Mouse (Mus musculus) heart, adult 9 months (tissue): ENCODE data around the gene Ntm.

Source experiments
- DNase-seq, 2 experiments: peaks; one replicate each; pipeline ENCODE4 v3.0.0; 2022; ENCODE audit warnings: low spot score in 2 of 2

Gene Ntm

DNA sequence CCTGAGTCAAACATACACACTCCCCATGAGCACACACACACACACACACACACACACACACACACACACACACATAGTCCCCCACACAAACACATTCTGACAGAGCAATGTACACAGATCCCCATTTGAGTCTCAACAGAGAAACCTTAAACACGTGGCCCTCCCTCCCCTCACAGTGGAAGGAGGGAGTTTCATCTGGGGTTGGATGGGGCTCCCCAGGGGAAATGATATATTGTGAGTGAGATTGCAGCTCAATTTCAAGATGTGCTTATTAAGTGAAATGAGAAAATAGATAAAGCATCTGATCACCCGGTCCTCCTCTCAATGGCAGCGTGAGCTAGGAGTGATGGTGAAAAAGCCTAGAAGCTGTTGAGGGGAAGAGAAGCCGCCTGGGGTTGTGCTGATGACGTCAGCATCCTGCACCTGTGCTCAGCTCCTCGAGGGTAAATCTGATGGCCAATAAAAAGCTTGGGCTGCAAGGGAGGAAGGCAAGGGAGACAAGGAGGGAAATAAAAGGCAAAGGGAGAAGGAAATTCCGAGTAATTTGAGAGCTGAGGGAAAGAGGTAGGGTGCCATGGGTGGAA, 801.8 kb downstream of the Ntm start:
- DNase-seq = no peak

DNA sequence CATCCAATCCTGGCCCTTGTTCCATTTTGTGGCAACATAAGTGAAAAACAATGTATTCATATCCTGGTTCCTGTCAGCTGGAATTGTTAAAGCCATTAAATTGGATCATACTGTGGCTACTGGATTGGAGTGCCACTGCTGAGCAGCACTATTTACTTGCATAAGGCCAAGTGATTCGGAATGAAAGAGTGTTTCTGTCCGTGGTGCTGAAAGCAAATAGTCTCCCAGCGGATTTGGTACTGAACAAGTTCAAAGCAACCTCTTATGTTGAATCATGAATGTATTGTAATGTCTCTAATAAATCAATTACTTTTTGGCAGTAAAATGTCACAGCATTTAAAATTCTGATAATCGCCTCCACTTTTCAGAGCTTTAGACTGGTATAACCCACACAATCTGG, 817.0 kb downstream of the Ntm start:
- peak; percentile 1 to 4 for DNase-seq

DNA sequence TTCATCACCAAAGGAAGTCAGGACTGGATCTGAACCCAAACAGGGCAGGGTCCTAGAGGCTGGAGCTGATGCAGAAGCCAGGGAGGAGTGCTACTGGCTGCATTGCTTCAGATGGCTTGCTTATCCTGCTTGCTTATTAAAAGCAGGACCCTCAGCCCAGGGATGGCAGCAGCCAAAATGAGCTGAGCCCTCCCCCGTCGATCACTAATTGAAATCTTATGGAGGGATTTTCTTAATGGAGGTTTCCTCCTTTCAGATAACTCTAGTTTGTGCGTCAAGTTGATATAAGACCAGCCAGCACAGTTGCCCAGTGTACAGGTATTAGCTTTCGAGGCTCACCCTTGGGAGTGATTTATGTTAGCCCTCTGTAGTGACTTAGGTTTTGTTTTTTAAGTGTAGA, 826.9 kb downstream of the Ntm start:
- no peak for DNase-seq

DNA sequence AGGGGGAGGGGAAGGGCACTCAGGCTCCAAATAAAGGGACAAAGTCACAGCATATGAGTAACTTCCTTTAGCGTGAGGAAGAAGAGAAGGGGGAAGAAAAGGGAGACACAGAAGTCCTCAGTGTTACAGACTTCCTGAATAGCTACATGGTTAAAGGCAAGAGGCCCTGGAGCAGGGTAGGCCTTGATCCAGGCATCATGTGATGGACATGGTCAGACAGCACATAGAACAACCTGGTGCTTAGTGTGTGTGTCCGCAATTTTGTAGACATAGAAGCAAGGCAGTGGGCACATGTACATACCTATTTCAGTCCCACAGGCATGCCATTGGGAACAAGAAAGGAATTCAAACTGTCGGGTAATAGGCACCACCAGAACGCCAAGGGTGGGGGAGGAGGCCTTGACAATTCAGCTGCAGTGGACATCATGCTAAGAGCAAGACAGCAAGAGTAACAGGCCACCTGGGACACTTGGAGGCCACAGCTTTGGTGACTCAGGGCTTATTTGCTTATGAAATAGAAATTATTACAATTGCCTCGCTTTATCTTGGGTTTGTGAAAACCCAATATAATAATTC, 832.1 kb downstream of the Ntm start:
- no peak for DNase-seq

DNA sequence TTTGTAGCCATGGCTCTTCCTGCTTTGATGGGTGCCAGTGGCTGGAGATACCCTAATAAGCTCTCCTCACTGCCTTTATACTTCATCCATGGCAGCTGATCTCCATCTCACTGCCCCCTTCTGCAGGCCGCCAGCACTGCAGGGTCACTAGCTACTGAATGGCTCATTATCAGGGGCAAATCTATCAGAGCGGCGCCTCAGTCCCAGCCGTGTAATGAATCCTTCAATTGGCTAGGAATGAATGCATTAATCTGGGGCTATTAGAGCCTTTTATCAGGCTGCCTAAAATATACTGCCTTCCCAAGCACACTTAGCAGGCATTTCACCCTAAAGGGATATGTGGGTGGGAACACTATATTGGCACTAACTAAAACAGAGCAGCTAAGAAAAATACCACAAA, 832.6 kb downstream of the Ntm start:
- DNase-seq = no peak

DNA sequence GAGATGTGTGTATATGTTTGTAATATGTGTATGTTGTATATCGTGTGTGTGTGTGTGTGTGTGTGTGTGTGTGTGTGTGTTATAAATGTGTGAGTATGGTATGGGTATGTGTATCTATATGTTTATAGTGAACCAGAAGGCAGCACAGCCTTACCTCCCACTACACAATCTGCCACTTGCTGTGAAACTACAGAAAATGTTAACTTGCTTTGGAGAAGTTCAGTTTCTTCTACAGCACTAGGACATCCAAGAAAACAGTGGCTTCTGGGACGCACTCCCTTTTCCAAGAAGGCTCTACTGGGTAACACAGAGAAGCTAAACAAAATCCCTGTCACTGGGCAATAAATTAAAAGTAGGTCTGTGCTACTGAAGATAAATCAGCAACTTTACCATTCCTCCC, 834.5 kb downstream of the Ntm start:
- DNase-seq = no peak

DNA sequence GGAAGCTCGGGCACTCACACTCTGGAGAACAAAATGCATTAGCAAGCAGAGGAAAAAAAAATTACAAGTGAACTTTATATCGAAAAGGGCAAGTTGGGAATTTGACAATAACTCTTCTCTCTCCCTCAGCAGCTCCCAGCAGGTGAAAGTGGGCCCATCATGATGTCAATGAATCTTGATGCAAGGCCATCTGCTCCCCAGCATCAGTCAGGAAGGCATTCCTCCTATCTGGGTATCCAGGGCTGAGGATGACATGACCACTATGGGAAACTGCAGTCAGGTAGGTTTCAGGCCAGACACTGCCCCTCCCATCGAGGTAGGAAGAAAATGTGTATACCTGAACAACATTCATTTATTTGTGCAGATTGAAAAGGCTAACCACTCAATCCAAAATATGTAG, 838.5 kb downstream of the Ntm start:
- no peak for DNase-seq

DNA sequence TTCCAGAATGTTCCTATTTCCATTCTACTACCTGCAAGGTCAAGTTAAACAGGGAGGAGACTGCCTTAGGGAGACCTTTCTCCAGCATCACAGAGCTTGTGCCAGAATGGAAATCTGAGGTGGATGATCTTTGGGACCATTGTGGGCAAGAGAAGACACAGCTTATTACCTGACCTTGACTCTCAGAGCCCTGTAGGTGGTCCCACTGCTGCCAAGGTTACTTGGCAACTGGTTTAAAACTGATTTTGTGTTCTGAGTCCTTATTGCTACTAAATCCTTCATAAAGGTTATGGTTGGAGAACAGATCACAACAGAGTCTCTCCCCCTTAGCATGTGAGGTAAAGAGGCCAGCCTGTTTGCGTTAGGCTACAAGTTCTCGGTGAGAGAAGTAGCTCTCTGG, 839.1 kb downstream of the Ntm start:
- DNase-seq = no peak

DNA sequence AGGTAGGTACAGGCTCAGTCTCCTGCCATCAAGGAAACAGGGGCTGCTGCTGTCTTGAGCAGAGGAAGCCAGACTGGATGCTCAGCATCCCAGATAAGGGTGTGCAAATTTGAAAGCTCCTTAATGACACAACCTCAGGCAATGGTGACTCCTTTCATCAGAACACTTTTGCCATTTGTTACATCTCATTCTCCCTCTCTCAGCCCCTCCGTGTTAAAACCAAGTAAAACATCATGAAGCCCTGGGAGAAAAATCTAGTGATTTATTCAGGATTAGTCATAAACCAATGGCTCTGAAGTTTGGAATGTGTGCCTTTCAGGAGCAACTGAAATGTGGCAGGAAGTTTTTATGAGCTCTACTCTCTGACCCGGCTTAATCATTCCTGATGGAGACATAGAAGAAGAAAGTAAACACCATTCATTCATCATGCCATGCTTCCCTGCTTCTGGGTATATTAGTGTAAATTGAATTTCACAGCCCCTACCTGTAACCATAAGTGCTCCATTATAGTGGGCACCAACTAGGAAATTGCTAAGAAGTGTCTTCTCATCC, 845.3 kb downstream of the Ntm start:
- no peak for DNase-seq

DNA sequence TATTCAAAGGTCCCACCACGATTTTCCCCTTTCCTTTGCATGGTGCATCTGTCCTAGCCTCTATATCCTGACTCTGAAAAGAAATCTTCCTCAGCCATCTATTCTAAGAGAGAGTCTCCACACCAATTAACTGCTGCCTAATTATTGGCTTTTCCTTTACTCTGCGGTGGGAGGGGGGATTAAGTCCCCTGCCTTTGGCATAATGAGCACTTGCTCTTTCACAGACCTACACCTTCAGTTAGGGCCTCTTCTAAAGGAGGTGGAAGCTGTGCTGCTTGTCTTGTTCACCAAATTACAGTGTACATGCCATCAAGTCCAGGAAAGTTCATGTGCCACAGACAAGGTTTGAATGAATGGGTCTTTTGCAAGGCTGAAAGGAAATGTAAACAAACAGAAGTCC, 847.6 kb downstream of the Ntm start:
- DNase-seq = no peak

DNA sequence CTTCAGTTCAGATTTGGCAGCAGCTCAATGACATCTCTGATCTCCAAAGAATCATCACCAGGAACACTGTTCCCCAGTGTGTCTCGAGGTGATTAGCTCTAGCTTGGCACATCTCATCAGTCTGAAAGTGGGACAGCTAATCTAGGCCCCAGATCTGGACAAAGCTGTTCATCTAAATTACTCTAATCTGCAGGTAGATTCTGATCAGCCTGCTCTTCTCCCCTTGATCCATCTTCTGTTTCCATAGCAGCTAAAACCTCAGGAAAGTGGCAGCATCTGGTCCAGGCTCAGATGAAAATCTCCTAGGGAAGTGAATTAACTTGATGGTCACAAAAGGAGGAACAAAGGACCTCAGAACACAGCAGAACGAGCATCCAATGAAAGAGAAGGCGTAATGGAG, 856.2 kb downstream of the Ntm start:
- DNase-seq = no peak

DNA sequence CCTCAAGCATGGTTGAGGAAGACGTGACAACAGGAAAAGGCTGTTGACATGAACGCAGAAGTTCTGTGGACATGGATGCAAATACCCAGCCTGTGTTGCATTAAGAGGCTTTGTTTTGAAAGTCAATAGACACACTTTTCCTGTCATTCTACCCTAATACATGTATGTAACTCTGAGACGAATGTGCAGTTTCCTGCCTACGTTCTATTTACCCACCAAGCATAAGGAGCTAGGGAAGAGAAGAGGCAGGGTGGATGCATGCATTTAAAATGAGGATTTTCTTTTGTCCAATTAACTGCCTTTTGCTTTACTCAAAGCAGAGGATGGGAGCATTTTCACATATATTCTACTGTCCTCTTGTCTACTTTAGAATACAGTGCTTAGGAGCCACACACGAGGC, 858.5 kb downstream of the Ntm start:
- DNase-seq = no peak

DNA sequence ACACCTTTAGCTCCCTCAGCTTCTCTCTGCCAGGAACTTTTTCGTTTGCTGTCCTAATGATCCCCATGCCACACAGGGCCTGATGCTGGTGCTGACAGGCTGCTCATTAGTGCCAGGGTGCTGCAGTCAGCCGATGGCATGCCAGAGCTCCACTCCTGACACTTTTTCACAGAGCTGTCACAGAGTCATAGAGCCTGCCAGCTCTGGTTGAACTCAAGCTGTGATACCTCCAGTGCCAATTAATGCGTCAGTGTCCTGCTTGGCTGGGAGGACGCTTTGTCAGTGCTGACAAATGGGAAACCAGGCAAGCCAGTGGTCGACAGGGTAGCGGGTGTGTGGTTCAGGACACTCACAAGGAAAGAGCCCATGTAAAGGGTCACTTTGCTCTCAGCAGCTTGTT, 858.9 kb downstream of the Ntm start:
- peak; percentile 39 to 53 for DNase-seq

DNA sequence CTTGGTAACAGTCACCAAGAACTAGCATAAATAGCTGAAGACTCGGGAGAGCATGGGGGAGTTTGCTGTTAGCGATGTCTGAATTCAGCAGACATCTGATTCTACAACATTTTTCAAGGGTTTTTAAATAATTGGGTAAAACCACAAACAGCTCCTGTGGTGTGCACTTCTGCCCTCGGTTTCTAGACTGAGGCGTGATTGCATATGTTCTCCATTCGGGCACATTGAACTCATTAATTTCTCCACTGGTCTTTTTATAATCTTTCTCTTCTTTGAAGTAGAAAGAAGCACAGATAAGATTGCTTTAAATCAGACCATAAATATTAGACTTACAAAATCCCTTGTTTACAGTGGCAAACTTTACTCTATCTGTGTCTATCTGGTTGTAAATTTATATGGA, 862.3 kb downstream of the Ntm start:
- DNase-seq = no peak

DNA sequence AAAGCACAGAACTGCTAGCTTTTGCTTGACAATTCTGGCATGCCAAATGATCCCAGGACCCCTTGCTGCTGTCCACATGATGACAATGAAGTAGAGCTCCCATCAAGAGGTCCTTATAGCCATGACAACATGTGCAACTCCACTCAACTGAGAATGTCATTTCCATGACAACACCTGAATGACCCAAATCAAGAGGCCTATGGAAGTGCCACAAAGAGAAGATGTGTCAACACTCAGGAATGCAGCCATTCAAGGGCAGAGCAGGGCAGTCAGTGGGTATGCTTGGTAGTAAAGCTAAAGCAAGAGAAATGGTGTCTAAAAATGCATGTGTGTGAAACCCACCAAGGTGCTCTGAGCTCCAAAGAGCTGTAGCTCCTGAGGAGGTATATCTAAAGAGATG, 870.5 kb downstream of the Ntm start:
- no peak for DNase-seq

DNA sequence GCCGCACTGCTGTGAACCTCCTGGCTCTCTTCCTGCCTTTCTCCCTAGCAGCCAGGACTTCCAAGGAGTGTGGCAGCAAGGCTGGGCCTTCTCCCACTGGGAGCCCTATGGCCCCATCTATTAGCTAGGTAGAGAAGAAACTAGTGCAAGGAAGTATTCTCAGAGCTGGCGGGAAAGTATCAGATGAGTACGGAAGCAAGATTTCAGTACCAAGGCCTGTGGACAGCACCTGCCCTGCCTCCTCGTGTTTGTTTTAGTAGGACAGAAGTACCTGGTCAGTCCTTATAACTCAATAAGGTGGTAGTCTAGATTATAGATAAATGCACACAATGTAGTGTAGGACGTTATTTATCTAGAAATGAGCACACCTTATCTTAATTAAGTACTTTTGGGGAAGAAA, 874.3 kb downstream of the Ntm start:
- no peak for DNase-seq

DNA sequence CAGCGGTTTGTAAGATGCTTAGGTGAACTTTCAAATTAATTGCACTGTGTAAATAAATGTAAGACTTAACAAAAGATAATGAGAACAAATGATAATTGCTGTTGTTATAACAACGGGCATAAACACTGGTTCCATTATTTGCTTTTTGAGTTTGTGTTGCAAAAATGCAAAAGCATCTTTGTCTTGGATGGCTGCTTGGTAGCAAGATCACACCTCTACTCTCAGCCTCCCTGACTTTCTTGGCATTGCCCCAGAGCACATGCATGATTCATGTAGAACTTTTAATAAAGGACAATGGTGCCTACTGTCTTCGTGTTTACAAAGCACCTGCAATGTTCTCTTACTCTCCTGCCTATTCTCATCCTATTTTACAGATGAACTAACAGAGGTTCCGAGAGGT, 875.3 kb downstream of the Ntm start:
- DNase-seq = no peak

DNA sequence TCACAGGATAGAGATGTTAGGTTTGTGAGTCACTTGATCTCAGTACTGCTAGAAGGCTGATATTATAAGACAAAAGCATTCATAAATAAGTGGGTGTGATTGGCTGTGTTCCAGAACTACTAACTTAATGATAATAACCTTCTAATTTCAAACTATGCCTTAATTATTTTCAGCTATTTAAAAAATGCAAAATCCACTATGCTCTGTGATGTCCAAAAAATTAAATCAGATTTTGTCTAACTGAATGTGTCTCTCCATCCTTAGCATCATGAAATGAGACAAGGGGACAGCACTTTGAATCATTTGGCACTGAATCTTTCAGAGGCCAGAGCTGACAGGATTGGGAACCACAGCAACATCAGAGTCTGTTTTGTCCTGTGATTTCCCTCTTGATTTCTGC, 875.8 kb downstream of the Ntm start:
- no peak for DNase-seq

DNA sequence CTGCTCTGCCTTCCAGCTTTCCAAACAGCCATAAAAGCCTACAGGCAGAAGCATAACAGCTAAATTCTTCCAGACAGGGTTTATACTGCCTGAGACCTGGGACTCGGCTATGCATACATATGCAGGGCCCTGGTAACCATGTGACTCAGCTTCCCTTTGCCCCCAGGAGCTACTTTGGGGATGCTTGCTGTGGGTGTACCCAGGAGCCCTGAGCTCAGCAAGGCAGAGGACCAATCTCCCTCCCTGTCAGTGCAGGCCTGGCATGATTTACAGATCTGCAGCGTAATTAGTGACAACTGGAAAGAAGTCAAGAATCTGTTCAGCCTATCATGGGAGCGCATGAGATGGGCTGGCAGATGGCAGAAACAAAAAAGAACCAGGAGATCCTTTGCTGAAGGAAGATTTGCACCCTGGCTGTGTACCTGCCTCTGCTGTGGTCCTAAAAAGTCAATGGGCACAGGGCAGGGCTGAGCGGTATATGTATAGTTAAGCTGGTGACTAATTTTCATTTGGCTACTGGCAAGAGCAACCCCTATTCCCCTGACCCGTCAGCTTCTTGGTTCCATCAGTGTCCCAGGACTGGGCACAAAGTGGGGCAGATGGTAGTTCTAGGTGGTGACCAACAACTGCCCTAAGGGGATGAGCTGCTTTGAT, 886.9 kb downstream of the Ntm start:
- no peak for DNase-seq

DNA sequence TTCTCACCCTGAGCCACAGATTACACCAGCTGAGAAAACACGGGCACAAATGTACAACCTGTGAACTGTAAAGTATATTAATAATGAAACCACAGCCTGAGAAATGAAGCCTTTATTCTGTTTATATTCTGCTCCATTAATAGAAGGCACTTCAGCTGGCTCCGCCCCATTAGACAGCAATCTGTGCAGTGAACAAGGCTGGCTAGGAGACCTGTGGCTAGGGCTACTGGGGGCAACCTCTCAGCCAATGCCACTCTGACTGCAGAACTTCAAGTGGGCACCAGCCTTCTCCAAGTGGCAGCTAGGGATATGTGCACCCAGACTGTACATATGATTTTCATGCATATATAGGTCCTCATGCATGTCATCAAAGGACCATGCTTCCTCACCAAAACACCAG, 887.7 kb downstream of the Ntm start:
- no peak for DNase-seq

DNA sequence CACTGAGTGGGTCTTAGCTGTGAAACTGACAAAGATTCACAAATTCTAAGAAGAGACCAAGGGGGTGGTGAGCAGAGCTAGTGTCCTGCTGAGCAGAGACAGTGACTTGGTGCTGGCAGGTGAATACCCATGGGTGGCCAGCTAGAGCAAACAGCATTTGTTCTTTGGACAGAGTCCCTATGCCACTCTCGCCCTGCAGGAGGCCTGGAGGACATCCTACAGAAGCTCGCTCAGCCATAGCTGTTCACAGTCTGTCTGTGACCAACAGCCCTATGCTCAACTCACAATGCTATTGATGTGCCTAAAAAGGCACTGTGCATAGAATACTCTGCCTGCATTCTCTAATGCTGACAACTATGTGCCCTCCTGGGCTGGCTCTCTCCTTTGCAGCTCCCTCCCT, 888.4 kb downstream of the Ntm start:
- DNase-seq = no peak

DNA sequence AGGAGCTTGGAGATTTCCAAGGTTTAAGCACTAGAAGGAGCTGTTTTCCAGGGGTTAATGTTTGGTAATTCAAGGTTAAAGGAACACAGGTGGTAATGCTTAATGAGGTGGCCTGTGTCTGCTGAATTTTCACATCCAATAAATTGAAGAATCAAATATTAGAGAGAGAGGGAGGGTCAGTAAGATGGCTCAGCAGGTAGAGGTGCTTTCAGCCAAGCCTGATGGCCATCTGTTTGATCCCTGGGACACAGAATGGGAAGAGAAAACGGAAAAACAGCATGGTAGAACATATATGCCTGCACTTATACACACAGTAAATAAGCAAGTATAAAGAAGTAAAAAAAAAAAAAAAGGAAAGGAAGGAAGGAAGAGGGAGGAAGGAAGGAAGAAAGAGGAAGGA, 890.9 kb downstream of the Ntm start:
- DNase-seq = no peak

DNA sequence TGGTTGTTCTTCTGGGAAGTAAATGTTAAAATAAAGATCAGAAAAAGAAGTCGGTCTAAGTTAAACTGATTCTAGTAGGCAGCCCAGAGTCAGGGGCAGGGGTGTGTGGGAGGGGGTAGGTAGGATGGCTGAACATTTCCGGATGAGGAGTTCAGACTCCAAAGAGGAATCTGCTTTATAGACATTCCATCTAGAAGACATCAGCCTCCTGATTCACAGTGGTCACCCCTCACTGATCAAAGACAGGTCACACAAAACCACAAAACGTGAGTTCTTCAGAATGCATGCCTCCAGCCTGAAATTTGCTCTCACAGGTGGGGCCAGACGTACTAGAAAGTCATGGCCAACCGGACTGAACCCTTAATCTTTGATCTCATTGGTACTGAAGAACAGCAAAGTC, 895.4 kb downstream of the Ntm start:
- no peak for DNase-seq

DNA sequence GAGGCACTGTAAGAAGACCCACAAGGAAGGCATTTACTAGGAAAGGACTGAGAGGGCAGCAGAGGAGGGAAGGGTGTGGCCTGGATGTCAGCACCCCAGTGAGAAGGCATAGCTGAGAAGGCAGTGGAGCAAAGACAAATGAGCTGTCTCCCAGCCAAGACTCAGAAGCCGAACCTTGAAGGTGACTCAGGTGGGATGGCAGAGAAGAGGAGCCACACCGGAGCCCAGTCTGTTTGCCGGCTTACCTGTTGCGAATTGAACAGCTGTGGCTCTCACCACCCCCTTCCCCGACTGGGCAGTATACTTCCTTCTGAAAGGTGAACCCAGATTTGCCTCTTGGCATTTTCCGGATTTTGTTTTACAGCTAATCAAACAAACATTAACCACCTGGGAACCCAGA, 902.6 kb downstream of the Ntm start:
- DNase-seq = no peak
